Mouse (Mus musculus): ENCODE measurements around the gene 6030458C11Rik. TPM values are rescaled to one million over a fixed set of nuclear protein-coding genes. Genes with fewer than 3 reads are reported as not detected.

Gene 6030458C11Rik
- total and polyA plus RNA-seq, 3 experiments, result 17.5 to 38.3 (median 30.6) TPM

DNA sequence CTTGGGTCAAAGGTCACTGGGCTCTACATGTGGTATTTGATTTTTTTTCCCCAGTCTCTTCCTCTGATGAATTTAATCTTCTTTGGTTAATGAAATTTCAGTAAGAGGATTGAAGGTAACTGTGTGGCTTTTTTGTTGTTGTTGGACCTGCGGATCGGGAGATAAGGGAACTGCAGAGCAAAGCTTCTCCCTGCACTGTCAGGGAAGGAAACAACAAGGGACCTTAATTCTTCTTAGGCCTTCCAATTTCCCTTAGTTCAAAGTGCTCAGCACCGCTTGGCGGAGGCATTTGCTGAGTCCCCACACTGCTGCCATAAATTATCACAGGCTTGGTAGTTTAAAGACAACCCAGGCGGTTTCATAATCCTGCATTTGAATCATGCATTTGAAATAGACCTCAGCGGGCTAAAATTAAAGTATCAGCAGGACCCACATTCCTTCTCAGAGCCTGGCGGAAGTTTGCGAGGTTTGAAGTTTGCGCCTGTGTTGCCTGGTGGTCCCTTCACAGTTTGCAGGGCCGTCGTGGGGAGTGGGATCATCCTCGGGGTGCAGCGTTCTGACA, 28.5 kb downstream of the 6030458C11Rik start:
- DNase-seq (ENCODE audit: extremely low read depth), result no peak
- H3K36me3 ChIP-seq (replicated peaks in 1 of 2; ENCODE audit: control insufficient read depth in 1 of 2, insufficient read depth in 1 of 2, low read length in 1 of 2), result no peaks in the 10 kb centered on the region
- H3K9me3 ChIP-seq (replicated peaks; ENCODE audit: low read length), result no peaks in the 10 kb centered on the region
- no peak overlapping the region for H3K4me2 ChIP-seq (ENCODE audit: insufficient read depth, low read depth, poor library complexity, severe bottlenecking)
- TF ChIP-seq GABPA (IDR thresholded peaks at IDR 0.05; ENCODE audit: insufficient replicate concordance, low read depth, low read length) (no peak), PAX5 (IDR thresholded peaks at IDR 0.05; ENCODE audit: low read length) (no peak), SIN3A (IDR thresholded peaks at IDR 0.05; ENCODE audit: low read length) (no peak), JUN (IDR thresholded peaks at IDR 0.05; ENCODE audit: insufficient read depth, low read depth, low read length) (no peak), KAT2A (IDR thresholded peaks at IDR 0.05; ENCODE audit: insufficient replicate concordance, low read length) (no peak), CTCF (conservative IDR thresholded peaks at IDR 0.05 in 1 of 2, IDR thresholded peaks at IDR 0.05 in 1 of 2; ENCODE audit: low read depth in 2 of 2, low read length in 2 of 2) (no peak), RAD21 (IDR thresholded peaks at IDR 0.05; ENCODE audit: low read depth, low read length) (no peak), CHD1 (IDR thresholded peaks at IDR 0.05; ENCODE audit: low read depth, low read length) (no peak), MAFK (IDR thresholded peaks at IDR 0.05; ENCODE audit: insufficient replicate concordance, low read length) (no peak), ZNF384 (IDR thresholded peaks at IDR 0.05; ENCODE audit: low read depth, low read length) (no peak), MYC (IDR thresholded peaks at IDR 0.05; ENCODE audit: low read depth, low read length) (no peak), CHD2 (IDR thresholded peaks at IDR 0.05; ENCODE audit: low read length) (no peak), ELF1 (IDR thresholded peaks at IDR 0.05; ENCODE audit: low read depth, low read length) (no peak), ZKSCAN1 (IDR thresholded peaks at IDR 0.05; ENCODE audit: borderline replicate concordance, low read depth, low read length) (no peak), MXI1 (IDR thresholded peaks at IDR 0.05; ENCODE audit: low read depth, low read length) (no peak), MEF2A (IDR thresholded peaks at IDR 0.05; ENCODE audit: borderline replicate concordance, low read depth, low read length) (no peak)
- no peaks in the 10 kb centered on the region for H3K27me3 ChIP-seq (replicated peaks)
- H3K27ac ChIP-seq (ENCODE audit: insufficient read depth, low read depth), result no peak overlapping the region
- H3K9ac ChIP-seq (ENCODE audit: insufficient read depth, low read depth), result no peak overlapping the region
- H3K79me2 ChIP-seq (replicated peaks; ENCODE audit: control insufficient read depth, extremely low read depth, insufficient read depth, poor library complexity, severe bottlenecking), result no peaks in the 10 kb centered on the region
- in situ Hi-C loops (cut with MboI; ENCODE audit: low pct_ligation_motif_present, low pct_unique_long_range_greater_than_20kb, low sequenced_read_pairs) (loop anchor here (5.0 to 10.0 kb wide), 3 partner anchors 214 to 601 kb away; no protein-coding TSS in a partner anchor), dilution Hi-C loops (cut with MboI; ENCODE audit: extremely low pct_ligation_motif_present, extremely low pct_unique_long_range_greater_than_20kb, low sequenced_read_pairs) (no loop called here)
- H3K4me1 ChIP-seq (ENCODE audit: control insufficient read depth in 1 of 2, insufficient read depth in 2 of 2), result peaks cover 6 to 10% of the 10 kb centered on the region in 2 experiments
- H3K4me3 ChIP-seq (replicated peaks in 1 of 3; ENCODE audit: low read depth in 2 of 3, low read length in 2 of 3, poor library complexity in 1 of 3), result no peak overlapping the region

DNA sequence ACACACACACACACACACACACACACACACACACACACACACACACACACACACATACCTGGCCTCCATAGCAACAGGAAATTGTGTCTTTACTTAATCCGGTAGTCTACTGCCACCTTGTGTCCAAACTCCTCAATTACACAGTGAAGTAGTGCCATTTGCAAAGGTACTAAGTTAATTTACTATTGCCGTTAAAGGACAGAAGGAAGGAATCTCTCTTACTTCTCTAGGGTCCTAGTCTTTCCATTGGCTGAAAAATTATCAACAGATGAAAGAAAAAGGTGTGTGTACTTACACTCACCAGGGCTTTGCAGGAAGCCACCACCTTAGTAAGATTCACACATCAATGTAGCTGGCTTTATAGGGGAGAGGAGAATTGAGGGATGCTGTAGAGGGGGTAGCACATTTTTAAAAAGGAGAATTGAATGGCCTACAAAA, 29.0 kb downstream of the 6030458C11Rik start:
- in situ Hi-C loops (cut with MboI; ENCODE audit: low pct_ligation_motif_present, low pct_unique_long_range_greater_than_20kb, low sequenced_read_pairs) (loop anchor here (5.0 to 10.0 kb wide), 3 partner anchors 213 to 601 kb away; no protein-coding TSS in a partner anchor), dilution Hi-C loops (cut with MboI; ENCODE audit: extremely low pct_ligation_motif_present, extremely low pct_unique_long_range_greater_than_20kb, low sequenced_read_pairs) (no loop called here)
- H3K4me1 ChIP-seq (ENCODE audit: control insufficient read depth in 1 of 2, insufficient read depth in 2 of 2), result peaks cover 7 to 8% of the 10 kb centered on the region in 2 experiments
- TF ChIP-seq RCOR1 (conservative IDR thresholded peaks at IDR 0.05; ENCODE audit: low read depth, low read length) (no peak), MYC (IDR thresholded peaks at IDR 0.05; ENCODE audit: low read depth, low read length) (no peak), GABPA (IDR thresholded peaks at IDR 0.05; ENCODE audit: insufficient replicate concordance, low read depth, low read length) (no peak), USF1 (IDR thresholded peaks at IDR 0.05; ENCODE audit: low read depth, low read length) (no peak), JUN (IDR thresholded peaks at IDR 0.05; ENCODE audit: insufficient read depth, low read depth, low read length) (no peak), NELFE (IDR thresholded peaks at IDR 0.05; ENCODE audit: low read depth, low read length) (peak; percentile 57; the same call in 1 of the 2 replicates), SIN3A (IDR thresholded peaks at IDR 0.05; ENCODE audit: low read length) (no peak), ZKSCAN1 (IDR thresholded peaks at IDR 0.05; ENCODE audit: borderline replicate concordance, low read depth, low read length) (no peak), NRF1 (IDR thresholded peaks at IDR 0.05; ENCODE audit: low read depth, low read length) (no peak), SMC3 (IDR thresholded peaks at IDR 0.05; ENCODE audit: low read depth, low read length) (peak; percentile 91), IRF4 (IDR thresholded peaks at IDR 0.05; ENCODE audit: low read depth, low read length) (peak; percentile 48; the same call in 1 of the 2 replicates), MXI1 (IDR thresholded peaks at IDR 0.05; ENCODE audit: low read depth, low read length) (no peak), CTCF (conservative IDR thresholded peaks at IDR 0.05 in 1 of 2, IDR thresholded peaks at IDR 0.05 in 1 of 2; ENCODE audit: low read depth in 2 of 2, low read length in 2 of 2) (peak; percentile 58 to 91; a peak in 3 of 4 replicates), ZMIZ1 (IDR thresholded peaks at IDR 0.05; ENCODE audit: low read depth, low read length) (no peak), CHD2 (IDR thresholded peaks at IDR 0.05; ENCODE audit: low read length) (no peak), USF2 (conservative IDR thresholded peaks at IDR 0.05; ENCODE audit: low read depth, low read length) (no peak), POLR2A (IDR thresholded peaks at IDR 0.05; ENCODE audit: low read depth, low read length) (no peak), KAT2A (IDR thresholded peaks at IDR 0.05; ENCODE audit: insufficient replicate concordance, low read length) (no peak), TCF12 (IDR thresholded peaks at IDR 0.05; ENCODE audit: low read depth, low read length) (no peak), HCFC1 (IDR thresholded peaks at IDR 0.05; ENCODE audit: low read depth, low read length) (no peak), MAX (IDR thresholded peaks at IDR 0.05; ENCODE audit: low read length) (no peak), E2F4 (IDR thresholded peaks at IDR 0.05; ENCODE audit: insufficient replicate concordance, low read depth, low read length) (no peak), MAFK (IDR thresholded peaks at IDR 0.05; ENCODE audit: insufficient replicate concordance, low read length) (no peak), JUND (conservative IDR thresholded peaks at IDR 0.05; ENCODE audit: low read depth, low read length) (0 out of 2 replicates have a peak, but pooled peaks have one; percentile 11)

More for the DNA sequence above, 29.0 kb downstream of the 6030458C11Rik start:
- Histone ChIP-seq H3K4me3 (replicated peaks in 1 of 3; ENCODE audit: low read depth in 2 of 3, low read length in 2 of 3, poor library complexity in 1 of 3) (no peak overlapping the region), H3K9me3 (replicated peaks; ENCODE audit: low read length) (peaks cover 3% of the 10 kb centered on the region), H3K9ac (ENCODE audit: insufficient read depth, low read depth) (no peak overlapping the region), H3K36me3 (replicated peaks in 1 of 2; ENCODE audit: control insufficient read depth in 1 of 2, insufficient read depth in 1 of 2, low read length in 1 of 2) (no peaks in the 10 kb centered on the region), H3K27me3 (replicated peaks) (no peaks in the 10 kb centered on the region), H3K79me2 (replicated peaks; ENCODE audit: control insufficient read depth, extremely low read depth, insufficient read depth, poor library complexity, severe bottlenecking) (no peaks in the 10 kb centered on the region), H3K4me2 (ENCODE audit: insufficient read depth, low read depth, poor library complexity, severe bottlenecking) (no peak overlapping the region), H3K27ac (ENCODE audit: insufficient read depth, low read depth) (no peak overlapping the region)
- peak; percentile 92 for DNase-seq (ENCODE audit: extremely low read depth)

All from CH12.LX (cell line).